Mouse (Mus musculus) midbrain, embryonic 11.5 days (tissue): ENCODE measurements around the gene Iglon5. TPM values are rescaled to one million over a fixed set of nuclear protein-coding genes. Genes with fewer than 3 reads are reported as not detected.

Source experiments
- ATAC-seq: fragments of 200-750 bp; cut with Nextera tagmentation; 2 replicates; pipeline ENCODE4 v1.8.0; 2017; ENCODE audit warnings: moderate TSS enrichment, moderate library complexity; ENCODE audit not compliant: low FRiP score
- DNase-seq: peaks from one replicate; pipeline ENCODE4 v3.0.0; 2015; ENCODE audit warnings: low spot score; ENCODE audit errors: missing footprints
- H3K27ac ChIP-seq: fragments of 300-500 bp; sonication (generic); 2 replicates; pipeline ENCODE4 v1.5.1; 2014; ENCODE audit warnings: low read depth, low read length
- H3K27me3 ChIP-seq: fragments of 300-500 bp; sonication (generic); 2 replicates; pipeline ENCODE4 v1.6.1; 2014; ENCODE audit warnings: mild to moderate bottlenecking, low read length, moderate library complexity, mixed read lengths; ENCODE audit not compliant: control insufficient read depth, insufficient read depth
- H3K36me3 ChIP-seq: fragments of 300-500 bp; sonication (generic); 2 replicates; pipeline ENCODE4 v1.6.1; 2014; ENCODE audit warnings: mild to moderate bottlenecking, low read length, moderate library complexity, mixed read lengths; ENCODE audit not compliant: control insufficient read depth, insufficient read depth
- H3K4me1 ChIP-seq: fragments of 300-500 bp; sonication (generic); 2 replicates; pipeline ENCODE4 v1.6.1; 2014; ENCODE audit warnings: low read length; ENCODE audit not compliant: control insufficient read depth, insufficient read depth
- H3K4me2 ChIP-seq: fragments of 300-500 bp; sonication (generic); 2 replicates; pipeline ENCODE4 v1.6.1; 2014; ENCODE audit warnings: mild to moderate bottlenecking, moderate library complexity
- H3K4me3 ChIP-seq: fragments of 300-500 bp; sonication (generic); 2 replicates; pipeline ENCODE4 v1.5.1; 2014; ENCODE audit warnings: low read depth, low read length
- H3K9ac ChIP-seq: fragments of 300-500 bp; sonication (generic); 2 replicates; pipeline ENCODE4 v1.6.1; 2014; ENCODE audit warnings: low read length
- H3K9me3 ChIP-seq: fragments of 300-500 bp; sonication (generic); 2 replicates; pipeline ENCODE4 v1.6.1; 2016; ENCODE audit warnings: low read length; ENCODE audit not compliant: control insufficient read depth
- WGBS: fragments of 180-500 bp; shearing (Covaris S2); extraction: QIAGEN DNeasy Blood & Tissue Kit; methylation state at CpG from one replicate; pipeline ENCODE4 v1.1.7; 2014; 5-methylcytosine and 5-hydroxymethylcytosine counted together
- microRNA-seq: library from miRNA; unstranded; fragments of <30 nt; microRNA quantifications from one replicate; pipeline ENCODE4, GENCODE M21; 2017
- polyA plus RNA-seq: library from polyadenylated mRNA; unstranded; fragments of >200 nt; fragmentation: Nextera tagmentation; extraction: Ambion mirVana; gene quantifications from 2 replicates; pipeline ENCODE4 v1.2.1, GENCODE M21; 2014

Iglon5 gene
- polyA plus RNA-seq, 1 experiment from 2014 or later = 3.1 TPM

DNA sequence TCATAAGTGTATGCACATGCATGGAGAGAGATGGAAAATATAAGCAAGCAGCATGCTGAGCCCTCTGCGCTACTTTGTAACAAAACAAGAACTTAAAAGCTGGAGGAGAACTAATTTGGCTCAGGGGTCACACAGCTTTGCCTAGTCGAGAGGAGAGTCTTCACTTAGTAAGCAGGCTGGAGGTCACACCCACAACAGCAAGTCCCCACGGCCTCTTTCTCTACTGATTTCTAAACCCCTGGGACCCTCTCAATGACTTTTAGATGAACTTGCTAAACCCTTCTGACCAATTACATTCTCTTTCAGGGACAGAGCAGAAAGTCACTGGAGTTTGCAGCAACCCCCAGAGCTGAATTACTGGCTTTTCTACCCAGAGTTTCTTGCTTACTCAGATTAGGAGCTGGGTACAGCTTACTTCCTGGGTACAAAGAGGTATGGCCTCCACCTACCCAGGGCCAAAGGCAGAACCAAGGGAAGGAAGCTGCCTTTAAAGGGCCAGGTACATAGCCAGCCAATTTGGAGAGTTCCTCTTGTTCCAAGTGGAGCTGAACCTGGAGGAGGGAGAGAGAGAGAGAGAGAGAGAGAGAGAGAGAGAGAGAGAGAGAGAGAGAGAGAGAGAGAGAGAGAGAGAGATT is 65.8 kb downstream of the Iglon5 start:
- no peak overlapping the region for H3K27ac ChIP-seq
- ATAC-seq = no peak

GRCm38 (mm10) chr7:43422995-43423617 is 66.8 kb downstream of the Iglon5 start:
- Histone ChIP-seq H3K4me3 (no peak overlapping the region), H3K4me2 (peak overlapping the region; percentile 21; the same call in 1 of the 2 replicates)
- peak; percentile 94 for ATAC-seq

More for the DNA sequence above, 65.8 kb downstream of the Iglon5 start:
- H3K4me3 ChIP-seq = no peak overlapping the region
- H3K36me3 ChIP-seq = no peaks in the 10 kb centered on the region
- no peak overlapping the region for H3K4me2 ChIP-seq
- no peak overlapping the region for H3K9ac ChIP-seq
- 57% methylated on average over 3 of the region's 3 CpGs for WGBS
- no peaks in the 10 kb centered on the region for H3K27me3 ChIP-seq
- H3K4me1 ChIP-seq = no peaks in the 10 kb centered on the region
- DNase-seq = no peak
- H3K9me3 ChIP-seq = no peaks in the 10 kb centered on the region

More at GRCm38 (mm10) chr7:43422995-43423617, 66.8 kb downstream of the Iglon5 start:
- no peak overlapping the region for H3K9ac ChIP-seq
- no peak overlapping the region for H3K27ac ChIP-seq
- H3K36me3 ChIP-seq = no peaks in the 10 kb centered on the region
- peak; percentile 98 for DNase-seq
- H3K9me3 ChIP-seq = no peaks in the 10 kb centered on the region
- no peaks in the 10 kb centered on the region for H3K4me1 ChIP-seq
- WGBS = 14% methylated on average over 11 of the region's 11 CpGs
- no peaks in the 10 kb centered on the region for H3K27me3 ChIP-seq

Small RNA genes within 50 kb of the gene (microRNA-seq; reads per million reads assigned to microRNA genes)
- 2.7 reads per million, percentile 10 among the genes with 10 or more reads in this experiment for gene Mir7051

Other genes with a start within 250 kb of the Iglon5 start
- gene Zfp715, start 176.8 kb downstream of the Iglon5 start, polyA plus RNA-seq = 14.9 and 15.7 TPM in 2 replicates
- 0.23 and 0.55 TPM in 2 replicates for gene Siglecf, start 138.7 kb downstream of the Iglon5 start, polyA plus RNA-seq
- gene Siglecg, start 81.9 kb downstream of the Iglon5 start, polyA plus RNA-seq = not detected in 2 replicates
- gene Lim2, start 62.4 kb downstream of the Iglon5 start, polyA plus RNA-seq = 0.20 TPM in 1 of 2 replicates, not detected in the other
- gene Nkg7, start 53.0 kb downstream of the Iglon5 start, polyA plus RNA-seq = 0.19 TPM in 1 of 2 replicates, not detected in the other
- not detected in 2 replicates for gene Cldnd2, start 49.3 kb downstream of the Iglon5 start, polyA plus RNA-seq
- 187 and 202 TPM in 2 replicates for gene Etfb, start 46.0 kb downstream of the Iglon5 start, polyA plus RNA-seq
- gene Gm45233, start 45.9 kb downstream of the Iglon5 start, polyA plus RNA-seq = 0.46 TPM in 1 of 2 replicates, not detected in the other
- 2.2 and 2.4 TPM in 2 replicates for gene Vsig10l, start 26.9 kb downstream of the Iglon5 start, polyA plus RNA-seq
- gene 4931406B18Rik, start 15.9 kb upstream of the Iglon5 start, polyA plus RNA-seq = not detected in 2 replicates
- 0.63 and 0.70 TPM in 2 replicates for gene Cd33, start 54.4 kb upstream of the Iglon5 start, polyA plus RNA-seq
- 6.7 and 8.7 TPM in 2 replicates for gene Zfp658, start 72.2 kb upstream of the Iglon5 start, polyA plus RNA-seq
- gene Zfp719, start 89.5 kb upstream of the Iglon5 start, polyA plus RNA-seq = 17.3 and 17.9 TPM in 2 replicates
- gene Zfp819, start 117.1 kb upstream of the Iglon5 start, polyA plus RNA-seq = 0.23 and 0.64 TPM in 2 replicates
- gene Ceacam18, start 144.6 kb upstream of the Iglon5 start, polyA plus RNA-seq = not detected in 2 replicates
- gene Siglece, start 170.1 kb upstream of the Iglon5 start, polyA plus RNA-seq = 0.26 and 0.51 TPM in 2 replicates
- 9.3 and 9.9 TPM in 2 replicates for gene Ctu1, start 181.9 kb upstream of the Iglon5 start, polyA plus RNA-seq
- not detected in 2 replicates for gene Klk14, start 200.3 kb upstream of the Iglon5 start, polyA plus RNA-seq
- gene Klk13, start 222.5 kb upstream of the Iglon5 start, polyA plus RNA-seq = 0.29 TPM in 1 of 2 replicates, not detected in the other